Mouse (Mus musculus): ENCODE measurements at regions not wholly inside any gene's neighbourhood (a gene's known extent, or its start where the extent isn't known, plus 50 kb on each side); places are given as distances from the start of the nearest gene placed in this dataset.

DNA sequence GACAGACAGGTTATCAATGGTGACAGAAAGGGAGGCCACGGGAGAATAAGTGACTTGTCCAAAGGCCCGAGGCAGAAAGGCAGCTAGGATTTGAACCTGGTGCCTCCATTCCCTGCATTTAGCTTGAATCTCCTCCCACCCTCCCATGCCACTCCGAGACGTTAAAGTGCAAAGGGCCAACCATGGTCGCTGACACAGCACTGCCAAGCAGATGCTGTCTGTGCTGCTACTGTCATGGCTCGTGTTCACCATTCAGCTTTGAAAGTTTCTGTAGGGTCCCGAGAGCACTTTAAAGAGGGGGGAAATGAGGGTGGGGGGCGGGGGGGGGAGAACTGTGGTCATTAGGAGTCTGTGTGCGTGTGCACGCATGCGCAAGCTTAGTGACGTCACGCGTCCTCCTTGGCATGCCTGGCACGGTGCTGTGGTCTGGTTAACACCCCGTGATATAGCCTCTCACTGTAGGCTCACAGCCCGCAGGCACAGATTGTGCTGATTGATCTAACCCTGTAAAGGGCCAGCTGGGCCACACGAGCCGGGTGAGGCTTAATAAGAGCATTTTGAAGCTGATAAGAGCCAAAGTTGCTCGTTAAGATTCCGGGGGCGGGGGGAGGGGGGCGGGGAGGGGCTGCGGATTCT is 140.5 kb downstream of the Tbx5 start:
- H3K4me1 ChIP-seq (ENCODE audit: control insufficient read depth, insufficient read depth, low read length), result peaks cover 5% of the 10 kb centered on the region; the same call in 1 of the 2 replicates
- no peaks in the 10 kb centered on the region for H3K36me3 ChIP-seq (ENCODE audit: control insufficient read depth, insufficient read depth, low read length)
- WGBS (ENCODE audit: insufficient replicate concordance), result 23% methylated on average over 24 of the region's 24 CpGs
- H3K4me2 ChIP-seq, result peak overlapping the region; percentile 57
- ATAC-seq (replicated peaks; ENCODE audit: insufficient number of reproducible peaks, low FRiP score, low TSS enrichment), result peak; percentile 57; the same call in 1 of the 2 replicates
- peak overlapping the region; percentile 23; the same call in 1 of the 2 replicates for H3K4me3 ChIP-seq (ENCODE audit: low read depth, low read length)
- H3K27ac ChIP-seq (ENCODE audit: low read depth, low read length), result no peak overlapping the region
- no peaks in the 10 kb centered on the region for H3K9me3 ChIP-seq (replicated peaks; ENCODE audit: control insufficient read depth, low read length)
- 0 out of 2 replicates have a peak overlapping the region, but pooled peaks have one; percentile 16 for H3K9ac ChIP-seq (ENCODE audit: low read depth, low read length)
- H3K27me3 ChIP-seq (ENCODE audit: control insufficient read depth, insufficient read depth, low read length), result no peaks in the 10 kb centered on the region

DNA sequence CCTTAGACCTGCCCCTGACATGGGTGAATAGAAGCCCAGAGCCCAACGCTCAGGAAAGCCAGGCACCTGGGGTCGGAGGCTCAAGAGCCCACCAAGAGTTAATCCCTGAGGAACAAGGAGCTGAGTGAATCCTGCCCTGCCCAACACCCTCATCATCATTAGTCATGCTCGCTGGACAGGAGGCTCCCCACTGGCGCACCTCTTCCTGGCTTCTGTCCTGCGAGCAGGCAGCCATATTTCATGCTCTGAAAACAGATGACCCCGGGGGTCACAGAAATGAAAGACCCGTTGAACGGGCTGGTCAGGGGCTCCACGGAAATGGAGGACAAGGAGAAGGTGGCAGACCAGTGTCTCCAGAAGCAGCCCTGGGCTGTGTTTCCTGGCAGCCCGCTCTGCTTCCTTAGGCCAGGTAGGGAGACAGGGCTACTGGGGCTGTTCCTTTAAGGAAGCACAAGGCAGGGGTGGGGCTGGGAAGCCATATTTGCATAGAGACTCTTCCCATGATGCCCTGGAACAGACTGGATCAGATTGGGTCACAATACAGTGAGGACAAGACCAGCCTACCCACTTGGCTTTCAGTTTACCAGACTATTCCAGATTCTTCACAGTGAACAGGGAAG is 138.1 kb upstream of the Rbm19 start:
- Histone ChIP-seq H3K36me3 (ENCODE audit: control insufficient read depth, insufficient read depth, low read length) (no peaks in the 10 kb centered on the region), H3K4me1 (ENCODE audit: control insufficient read depth, insufficient read depth, low read length) (no peaks in the 10 kb centered on the region; the same call in 1 of the 2 replicates), H3K9ac (ENCODE audit: low read depth, low read length) (no peak overlapping the region), H3K4me3 (ENCODE audit: low read depth, low read length) (no peak overlapping the region), H3K9me3 (replicated peaks; ENCODE audit: control insufficient read depth, low read length) (no peaks in the 10 kb centered on the region), H3K27me3 (ENCODE audit: control insufficient read depth, insufficient read depth, low read length) (no peaks in the 10 kb centered on the region), H3K27ac (ENCODE audit: low read depth, low read length) (no peak overlapping the region), H3K4me2 (no peak overlapping the region)
- WGBS (ENCODE audit: insufficient replicate concordance), result 44% methylated on average over 10 of the region's 10 CpGs
- ATAC-seq (replicated peaks; ENCODE audit: insufficient number of reproducible peaks, low FRiP score, low TSS enrichment), result no peak

DNA sequence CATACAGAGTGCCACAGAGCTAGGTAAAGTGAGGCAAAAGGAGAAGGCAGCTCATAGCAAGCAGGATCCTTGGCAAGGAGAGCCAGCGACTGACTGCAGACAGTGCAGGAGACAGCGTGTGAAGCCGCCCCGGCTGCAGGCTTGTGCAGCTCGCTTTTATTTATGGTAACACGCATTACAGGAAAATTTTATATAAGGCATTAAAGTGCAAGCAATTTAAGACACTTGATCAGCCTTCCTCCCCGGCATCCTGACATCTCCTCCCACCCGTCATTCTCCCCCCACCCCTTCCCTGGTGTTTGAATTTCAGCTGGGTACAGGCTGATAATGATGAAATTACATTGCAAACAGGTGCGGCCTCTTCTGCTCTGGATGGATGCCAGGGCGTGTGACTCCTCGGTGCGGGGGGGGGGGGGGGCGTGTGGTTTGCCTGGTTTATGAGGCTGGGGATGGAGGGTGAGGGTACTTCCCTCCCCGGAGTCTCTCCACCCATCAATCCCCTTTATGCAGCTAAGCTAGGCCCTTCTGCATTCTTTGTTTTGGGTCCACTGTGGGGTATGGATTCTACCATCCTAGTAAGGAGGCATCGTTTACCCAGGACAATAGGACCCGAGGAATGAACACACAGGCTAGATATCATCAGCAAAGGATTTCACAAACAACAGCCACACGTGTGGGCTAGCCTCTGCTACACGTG is 135.0 kb upstream of the Rbm19 start:
- Histone ChIP-seq H3K4me1 (ENCODE audit: control insufficient read depth, insufficient read depth, low read length) (no peaks in the 10 kb centered on the region; the same call in 1 of the 2 replicates), H3K27ac (ENCODE audit: low read depth, low read length) (no peak overlapping the region), H3K4me3 (ENCODE audit: low read depth, low read length) (no peak overlapping the region), H3K36me3 (ENCODE audit: control insufficient read depth, insufficient read depth, low read length) (no peaks in the 10 kb centered on the region), H3K4me2 (no peak overlapping the region), H3K9me3 (replicated peaks; ENCODE audit: control insufficient read depth, low read length) (no peaks in the 10 kb centered on the region), H3K27me3 (ENCODE audit: control insufficient read depth, insufficient read depth, low read length) (no peaks in the 10 kb centered on the region), H3K9ac (ENCODE audit: low read depth, low read length) (no peak overlapping the region)
- 70% methylated on average over 18 of the region's 18 CpGs for WGBS (ENCODE audit: insufficient replicate concordance)
- no peak for ATAC-seq (replicated peaks; ENCODE audit: insufficient number of reproducible peaks, low FRiP score, low TSS enrichment)

DNA sequence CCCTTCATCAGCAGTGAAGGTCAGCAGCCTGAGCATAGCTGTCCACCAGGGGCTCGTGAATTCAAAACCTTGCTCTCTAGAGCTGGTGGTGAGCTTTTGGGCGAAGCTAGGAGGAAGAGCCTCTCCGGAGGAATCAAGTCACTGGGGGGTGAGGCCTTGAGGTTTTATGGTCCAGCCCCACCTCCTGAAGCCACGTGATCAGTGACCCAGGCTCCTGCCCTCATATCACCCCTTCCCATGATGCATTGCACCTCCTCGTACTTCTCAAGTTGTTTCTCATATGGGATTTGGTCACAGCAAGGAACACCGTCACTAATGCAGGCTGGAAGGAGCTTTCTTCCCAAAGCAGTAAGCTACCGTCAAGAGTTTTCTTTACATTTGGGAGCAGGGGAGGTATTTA is 132.1 kb upstream of the Rbm19 start:
- no peak overlapping the region for H3K27ac ChIP-seq (ENCODE audit: low read depth, low read length)

DNA sequence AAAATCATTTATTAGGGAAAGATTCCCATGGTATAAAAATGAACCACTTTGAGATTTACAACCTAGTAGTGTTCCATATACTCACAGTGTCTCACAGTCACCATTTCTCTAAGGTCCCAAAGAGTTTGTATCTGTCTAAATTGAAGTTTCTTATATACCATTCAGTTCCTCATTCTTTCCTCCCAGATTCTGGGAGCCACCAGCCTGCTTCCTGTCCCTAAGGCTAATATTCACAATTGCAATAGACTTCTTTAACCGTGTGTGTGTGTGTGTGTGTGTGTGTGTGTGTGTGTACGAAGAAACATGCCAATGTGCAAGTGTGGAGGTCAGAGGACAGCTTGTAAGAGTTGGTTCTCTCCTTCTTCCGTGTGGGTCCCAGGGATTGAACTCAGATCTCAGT is 124.1 kb upstream of the Rbm19 start:
- no peak for ATAC-seq (replicated peaks; ENCODE audit: insufficient number of reproducible peaks, low FRiP score, low TSS enrichment)
- Histone ChIP-seq H3K36me3 (ENCODE audit: control insufficient read depth, insufficient read depth, low read length) (no peaks in the 10 kb centered on the region), H3K4me2 (no peak overlapping the region), H3K27ac (ENCODE audit: low read depth, low read length) (no peak overlapping the region), H3K4me3 (ENCODE audit: low read depth, low read length) (no peak overlapping the region), H3K4me1 (ENCODE audit: control insufficient read depth, insufficient read depth, low read length) (peaks cover 9% of the 10 kb centered on the region), H3K27me3 (ENCODE audit: control insufficient read depth, insufficient read depth, low read length) (no peaks in the 10 kb centered on the region), H3K9me3 (replicated peaks; ENCODE audit: control insufficient read depth, low read length) (no peaks in the 10 kb centered on the region), H3K9ac (ENCODE audit: low read depth, low read length) (no peak overlapping the region)
- WGBS (ENCODE audit: insufficient replicate concordance), result 77% methylated on average over 3 of the region's 3 CpGs

More for the DNA sequence above, 132.1 kb upstream of the Rbm19 start:
- no peak overlapping the region for H3K9ac ChIP-seq (ENCODE audit: low read depth, low read length)
- no peak overlapping the region for H3K4me2 ChIP-seq
- WGBS (ENCODE audit: insufficient replicate concordance), result 69% methylated on average over 7 of the region's 7 CpGs
- no peak for ATAC-seq (replicated peaks; ENCODE audit: insufficient number of reproducible peaks, low FRiP score, low TSS enrichment)
- H3K4me3 ChIP-seq (ENCODE audit: low read depth, low read length), result no peak overlapping the region
- no peaks in the 10 kb centered on the region for H3K36me3 ChIP-seq (ENCODE audit: control insufficient read depth, insufficient read depth, low read length)
- H3K27me3 ChIP-seq (ENCODE audit: control insufficient read depth, insufficient read depth, low read length), result no peaks in the 10 kb centered on the region
- peaks cover 2% of the 10 kb centered on the region; the same call in 1 of the 2 replicates for H3K4me1 ChIP-seq (ENCODE audit: control insufficient read depth, insufficient read depth, low read length)
- H3K9me3 ChIP-seq (replicated peaks; ENCODE audit: control insufficient read depth, low read length), result no peaks in the 10 kb centered on the region

DNA sequence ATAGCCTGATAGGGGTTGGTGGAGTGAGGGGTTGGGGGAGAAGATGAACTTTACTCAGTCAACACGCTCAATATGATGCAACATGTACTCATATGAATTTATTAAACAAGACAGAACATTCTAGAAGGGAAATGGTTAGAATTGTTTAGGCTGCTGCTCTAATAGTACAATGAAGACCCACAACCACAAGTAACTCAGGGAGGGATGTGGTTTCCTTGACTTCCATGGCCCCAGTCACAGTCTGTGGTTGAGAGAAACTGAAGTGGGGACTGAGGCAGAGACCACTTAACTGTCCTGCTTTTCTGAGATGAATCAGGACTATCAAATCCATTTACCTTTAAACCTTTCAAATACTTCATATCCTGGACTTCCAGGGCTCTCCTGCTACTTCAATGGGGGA is 120.5 kb upstream of the Rbm19 start:
- Histone ChIP-seq H3K4me1 (ENCODE audit: control insufficient read depth, insufficient read depth, low read length) (no peaks in the 10 kb centered on the region), H3K36me3 (ENCODE audit: control insufficient read depth, insufficient read depth, low read length) (no peaks in the 10 kb centered on the region), H3K9me3 (replicated peaks; ENCODE audit: control insufficient read depth, low read length) (no peaks in the 10 kb centered on the region), H3K27me3 (ENCODE audit: control insufficient read depth, insufficient read depth, low read length) (no peaks in the 10 kb centered on the region), H3K4me2 (no peak overlapping the region), H3K9ac (ENCODE audit: low read depth, low read length) (no peak overlapping the region), H3K27ac (ENCODE audit: low read depth, low read length) (no peak overlapping the region), H3K4me3 (ENCODE audit: low read depth, low read length) (no peak overlapping the region)
- no peak for ATAC-seq (replicated peaks; ENCODE audit: insufficient number of reproducible peaks, low FRiP score, low TSS enrichment)
- WGBS (ENCODE audit: insufficient replicate concordance), result 87% methylated on average over 1 of the region's 1 CpGs

DNA sequence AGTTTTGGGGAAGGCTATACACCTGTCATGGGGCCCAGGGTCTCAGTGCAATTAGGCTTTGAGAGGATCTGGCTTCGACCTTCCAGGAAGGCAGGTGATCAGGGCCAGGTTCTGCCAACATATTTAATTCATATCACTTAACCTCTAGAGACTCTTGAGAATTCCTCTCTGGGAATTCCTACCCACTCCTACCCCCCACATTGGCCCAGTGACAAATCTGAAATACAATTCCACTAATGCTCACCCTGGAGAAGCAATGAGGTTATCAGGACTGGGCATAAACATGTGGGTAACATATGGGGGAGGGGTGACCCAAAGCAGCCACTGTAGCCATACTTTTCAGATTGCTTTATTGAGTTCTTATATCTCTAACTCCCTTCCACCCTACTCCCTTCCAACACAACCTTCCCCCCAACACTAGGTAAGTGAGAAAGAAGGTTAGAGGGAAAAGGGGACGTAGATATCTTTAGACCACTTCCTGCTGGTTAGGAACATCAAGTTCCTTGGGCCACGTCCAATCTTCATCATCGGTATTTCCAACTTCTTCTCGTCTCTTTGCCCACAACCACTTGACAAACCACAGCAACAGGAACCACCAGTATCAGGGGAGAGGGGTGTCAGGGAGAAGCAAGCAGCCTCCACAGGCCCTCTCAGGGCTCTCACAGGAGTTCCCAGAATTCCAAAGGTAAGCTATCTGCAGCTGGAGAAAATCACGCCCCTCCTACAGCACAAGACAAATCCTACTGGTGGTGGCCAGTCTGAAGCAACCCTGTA is 110.4 kb upstream of the Rbm19 start:
- Histone ChIP-seq H3K9ac (ENCODE audit: low read depth, low read length) (no peak overlapping the region), H3K27me3 (ENCODE audit: control insufficient read depth, insufficient read depth, low read length) (no peaks in the 10 kb centered on the region), H3K4me2 (no peak overlapping the region), H3K27ac (ENCODE audit: low read depth, low read length) (no peak overlapping the region), H3K9me3 (replicated peaks; ENCODE audit: control insufficient read depth, low read length) (peaks cover 3% of the 10 kb centered on the region; the same call in 1 of the 2 replicates), H3K4me1 (ENCODE audit: control insufficient read depth, insufficient read depth, low read length) (no peaks in the 10 kb centered on the region), H3K4me3 (ENCODE audit: low read depth, low read length) (no peak overlapping the region), H3K36me3 (ENCODE audit: control insufficient read depth, insufficient read depth, low read length) (no peaks in the 10 kb centered on the region)
- ATAC-seq (replicated peaks; ENCODE audit: insufficient number of reproducible peaks, low FRiP score, low TSS enrichment), result no peak
- 68% methylated on average over 6 of the region's 6 CpGs for whole genome bisulfite sequencing (ENCODE audit: insufficient replicate concordance)

DNA sequence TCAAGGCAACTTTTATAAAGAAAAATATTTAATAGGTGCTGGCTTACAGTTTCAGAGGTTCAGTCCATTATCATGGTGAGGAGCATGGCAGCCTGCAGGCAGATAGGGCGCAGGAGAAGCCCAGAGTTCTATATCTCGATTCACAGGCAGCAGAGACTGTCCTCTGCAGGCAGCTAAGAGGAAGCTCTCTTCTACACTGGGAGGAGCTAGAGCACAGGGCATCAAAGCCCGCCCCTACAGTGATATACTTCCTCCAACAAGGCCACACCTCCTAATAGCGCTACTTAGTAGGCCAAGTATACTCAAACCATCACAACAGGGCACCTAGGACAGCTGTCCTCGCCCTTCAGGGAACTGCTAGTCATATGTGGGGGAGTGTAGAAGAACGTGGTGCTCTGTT is 108.5 kb upstream of the Rbm19 start:
- H3K9ac ChIP-seq (ENCODE audit: low read depth, low read length), result no peak overlapping the region
- WGBS (ENCODE audit: insufficient replicate concordance), result 59% methylated on average over 6 of the region's 6 CpGs
- no peaks in the 10 kb centered on the region for H3K4me1 ChIP-seq (ENCODE audit: control insufficient read depth, insufficient read depth, low read length)
- H3K9me3 ChIP-seq (replicated peaks; ENCODE audit: control insufficient read depth, low read length), result peaks cover 3% of the 10 kb centered on the region; the same call in 1 of the 2 replicates
- no peak overlapping the region for H3K4me3 ChIP-seq (ENCODE audit: low read depth, low read length)
- no peak overlapping the region for H3K4me2 ChIP-seq
- no peak for ATAC-seq (replicated peaks; ENCODE audit: insufficient number of reproducible peaks, low FRiP score, low TSS enrichment)
- H3K36me3 ChIP-seq (ENCODE audit: control insufficient read depth, insufficient read depth, low read length), result no peaks in the 10 kb centered on the region
- H3K27ac ChIP-seq (ENCODE audit: low read depth, low read length), result no peak overlapping the region
- H3K27me3 ChIP-seq (ENCODE audit: control insufficient read depth, insufficient read depth, low read length), result no peaks in the 10 kb centered on the region
